Mouse (Mus musculus) limb, embryonic 14.5 days (tissue): ENCODE data around the gene Insl6. TPM values are rescaled to one million over a fixed set of nuclear protein-coding genes. Genes with fewer than 3 reads are reported as not detected.
A peak's percentile ranks its signal among the peaks of the same experiment; 100 is the strongest.

Experiments
- ATAC-seq: fragments of 200-750 bp; cut with Nextera tagmentation; 2 replicates; pipeline ENCODE4 v1.8.0; 2017; ENCODE audit warnings: low read depth, moderate number of reproducible peaks, moderate TSS enrichment; ENCODE audit not compliant: low FRiP score
- DNase-seq: peaks from one replicate; pipeline ENCODE4 v3.0.0-alpha.2; 2015; ENCODE audit warnings: low spot score
- H3K27ac ChIP-seq: fragments of 300-500 bp; sonication (generic); replicated peaks from 2 replicates; pipeline ENCODE4 v1.5.1; 2014; ENCODE audit warnings: low read depth, mild to moderate bottlenecking, low read length, moderate library complexity, mixed read lengths
- H3K27me3 ChIP-seq: fragments of 300-500 bp; sonication (generic); 2 replicates; pipeline ENCODE4 v1.6.1; 2014; ENCODE audit warnings: low read length, mixed read lengths; ENCODE audit not compliant: control insufficient read depth, insufficient read depth
- H3K36me3 ChIP-seq: fragments of 300-500 bp; sonication (generic); 2 replicates; pipeline ENCODE4 v1.6.1; 2014; ENCODE audit warnings: mild to moderate bottlenecking, low read length, moderate library complexity, mixed read lengths; ENCODE audit not compliant: control insufficient read depth, insufficient read depth
- H3K4me1 ChIP-seq: fragments of 300-500 bp; sonication (generic); 2 replicates; pipeline ENCODE4 v1.6.1; 2014; ENCODE audit warnings: antibody characterized with exemption, low read length, mixed read lengths; ENCODE audit not compliant: control insufficient read depth, insufficient read depth
- H3K4me2 ChIP-seq: fragments of 300-500 bp; sonication (generic); replicated peaks from 2 replicates; pipeline ENCODE4 v1.6.1; 2014; ENCODE audit warnings: low read depth, mild to moderate bottlenecking, low read length, moderate library complexity; ENCODE audit not compliant: severe bottlenecking
- H3K4me3 ChIP-seq: fragments of 300-500 bp; sonication (generic); replicated peaks from 2 replicates; pipeline ENCODE4 v1.5.1; 2014; ENCODE audit warnings: low read length
- H3K9ac ChIP-seq: fragments of 300-500 bp; sonication (generic); 2 replicates; pipeline ENCODE4 v1.6.1; 2014; ENCODE audit warnings: mild to moderate bottlenecking, low read depth, low read length, moderate library complexity; ENCODE audit not compliant: severe bottlenecking
- H3K9me3 ChIP-seq: fragments of 300-500 bp; sonication (generic); 2 replicates; pipeline ENCODE4 v1.6.1; 2016; ENCODE audit warnings: low read length; ENCODE audit not compliant: control insufficient read depth
- POLR2A ChIP-seq: fragments of 200-500 bp; IDR thresholded peaks from 2 replicates; pipeline ENCODE4 v1.8.0; 2012; ENCODE audit warnings: inconsistent platforms, mild to moderate bottlenecking, moderate library complexity, borderline replicate concordance; ENCODE audit not compliant: insufficient read depth, insufficient read length; ENCODE audit errors: extremely low read depth
- WGBS: fragments of 180-500 bp; shearing (Covaris S2); extraction: QIAGEN DNeasy Blood & Tissue Kit; methylation state at CpG from one replicate; pipeline ENCODE4 v1.1.7; 2014; 5-methylcytosine and 5-hydroxymethylcytosine counted together
- polyA plus RNA-seq, 2 experiments: library from polyadenylated mRNA; depleted of rRNA in 1 of 2; stranded (reverse) in 1 of 2; unstranded in 1 of 2; fragments of >200 nt; fragmentation: Nextera tagmentation in 1 of 2; extraction: Ambion mirVana in 1 of 2; gene quantifications; 2 replicates each; pipeline versions ENCODE4 v1.2.1 to v1.2.3; 2012 to 2014

Gene Insl6
- polyA plus RNA-seq, 2 experiments = 3.0 to 6.7 TPM

DNA sequence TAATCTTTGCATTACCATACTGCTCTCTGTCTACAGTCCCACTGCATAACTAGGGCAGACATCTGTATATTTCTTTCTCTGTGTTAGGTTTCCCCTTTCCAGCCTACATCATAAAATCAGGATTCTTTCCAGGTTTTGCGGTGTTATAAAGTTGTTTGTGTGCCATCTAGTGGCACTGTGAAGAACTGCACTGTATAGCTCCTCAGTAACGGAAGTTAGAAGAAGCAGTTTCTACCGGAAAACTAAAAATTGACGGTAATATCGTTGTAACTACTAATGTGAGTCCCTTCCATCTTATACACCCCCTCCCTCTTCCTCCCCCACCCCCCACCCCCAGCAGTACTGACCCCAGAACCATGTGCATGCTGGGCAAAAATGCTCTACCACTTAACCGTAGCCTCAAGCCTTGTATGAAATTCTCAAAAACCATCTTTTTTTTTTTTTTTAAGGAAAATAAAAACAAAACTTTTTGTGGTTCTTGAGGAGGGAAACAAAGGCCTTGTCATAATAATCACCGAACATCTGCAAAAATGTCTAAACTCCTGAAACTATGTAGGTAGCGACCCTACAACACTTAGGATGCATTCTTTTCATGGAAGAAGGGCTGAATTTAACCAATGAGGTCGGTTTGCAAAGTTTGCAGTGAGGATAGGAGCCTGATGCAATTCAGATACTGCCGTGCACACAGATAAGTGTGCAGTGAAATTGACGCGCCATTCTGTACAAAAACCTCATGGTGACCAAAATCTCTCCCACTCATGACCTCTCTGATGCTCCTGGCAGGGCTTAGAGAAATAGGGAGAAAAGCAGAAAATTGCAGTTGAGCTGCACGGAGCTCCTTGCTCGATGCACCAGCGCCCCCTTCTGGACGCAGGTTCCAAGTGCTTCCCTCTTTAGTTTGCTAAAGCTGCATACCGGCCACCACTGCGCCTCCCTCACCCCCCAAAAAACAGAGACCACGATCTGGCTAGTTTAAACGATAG, 30.0 kb upstream of the Insl6 start:
- peak overlapping the region; percentile 21; the same call in 1 of the 2 replicates for H3K9ac ChIP-seq
- H3K4me1 ChIP-seq = no peaks in the 10 kb centered on the region
- no peaks in the 10 kb centered on the region; the same call in 1 of the 2 replicates for H3K36me3 ChIP-seq
- H3K27me3 ChIP-seq = no peaks in the 10 kb centered on the region
- H3K4me2 ChIP-seq = peak overlapping the region; percentile 67
- no peak overlapping the region for H3K27ac ChIP-seq
- H3K9me3 ChIP-seq = no peaks in the 10 kb centered on the region
- ATAC-seq (peak; percentile 79), DNase-seq (peak; percentile 95)
- H3K4me3 ChIP-seq = peak overlapping the region; percentile 28
- TF ChIP-seq POLR2A = no peak
- 5% methylated on average over 20 of the region's 20 CpGs for WGBS

DNA sequence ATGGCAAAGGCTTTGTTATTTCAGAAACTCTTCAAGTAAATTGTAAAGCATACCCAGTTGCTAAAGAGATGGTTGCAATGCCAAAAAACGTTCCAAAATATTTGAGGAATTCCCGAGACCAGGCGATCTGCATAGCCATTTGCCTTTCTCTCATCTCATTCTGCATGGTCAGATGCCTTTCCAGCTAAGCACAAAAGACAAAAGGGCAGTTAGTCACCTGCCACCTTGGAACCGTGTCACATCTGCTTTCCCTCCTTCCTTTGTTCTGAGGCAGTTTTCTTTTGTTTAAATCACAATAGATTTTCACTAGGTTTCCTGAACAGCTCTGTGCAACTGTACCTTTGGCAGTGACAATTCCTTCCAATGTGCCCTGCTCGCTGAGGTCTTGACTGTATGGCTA, 25.8 kb upstream of the Insl6 start:
- H3K36me3 ChIP-seq = peaks cover 5% of the 10 kb centered on the region; the same call in 1 of the 2 replicates
- no peak overlapping the region for H3K27ac ChIP-seq
- H3K4me1 ChIP-seq = no peaks in the 10 kb centered on the region
- H3K27me3 ChIP-seq = no peaks in the 10 kb centered on the region
- no peak overlapping the region for H3K4me3 ChIP-seq
- WGBS = 59% methylated on average over 5 of the region's 5 CpGs
- no peak for DNase-seq
- no peak for ATAC-seq
- H3K9ac ChIP-seq = no peak overlapping the region
- no peak overlapping the region for H3K4me2 ChIP-seq
- H3K9me3 ChIP-seq = no peaks in the 10 kb centered on the region
- TF ChIP-seq POLR2A = no peak

- Histone ChIP-seq H3K9ac (no peak overlapping the region), H3K9me3 (no peaks in the 10 kb centered on the region), H3K27ac (no peak overlapping the region), H3K27me3 (no peaks in the 10 kb centered on the region), H3K36me3 (peaks cover 5% of the 10 kb centered on the region; the same call in 1 of the 2 replicates), H3K4me2 (no peak overlapping the region), H3K4me1 (no peaks in the 10 kb centered on the region), H3K4me3 (no peak overlapping the region)
- 74% methylated on average over 6 of the region's 6 CpGs for WGBS
- DNase-seq (no peak), ATAC-seq (no peak)
- TF ChIP-seq POLR2A = no peak
Measured at GRCm38 (mm10) chr19:29345636-29346035, 20.5 kb upstream of the Insl6 start.

DNA sequence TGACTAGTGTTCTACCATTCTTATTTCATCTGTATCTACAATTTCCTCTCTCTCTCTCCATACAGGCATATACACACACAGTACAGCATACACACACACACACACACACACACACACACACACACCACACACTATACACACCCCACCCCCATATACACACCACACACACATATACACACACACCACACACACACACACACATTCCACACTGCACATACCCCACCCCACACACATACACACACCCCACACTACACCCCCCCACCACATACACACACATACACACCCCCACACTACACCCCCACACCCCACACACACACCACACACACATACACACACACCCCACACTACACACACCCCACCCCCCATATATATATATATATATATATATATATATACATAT, 19.7 kb upstream of the Insl6 start:
- Histone ChIP-seq H3K9ac (no peak overlapping the region), H3K27me3 (no peaks in the 10 kb centered on the region), H3K36me3 (peaks cover 2% of the 10 kb centered on the region; the same call in 1 of the 2 replicates), H3K4me3 (no peak overlapping the region), H3K4me2 (no peak overlapping the region), H3K27ac (no peak overlapping the region), H3K4me1 (no peaks in the 10 kb centered on the region), H3K9me3 (no peaks in the 10 kb centered on the region)
- TF ChIP-seq POLR2A = no peak
- no peak for ATAC-seq
- DNase-seq = no peak

DNA sequence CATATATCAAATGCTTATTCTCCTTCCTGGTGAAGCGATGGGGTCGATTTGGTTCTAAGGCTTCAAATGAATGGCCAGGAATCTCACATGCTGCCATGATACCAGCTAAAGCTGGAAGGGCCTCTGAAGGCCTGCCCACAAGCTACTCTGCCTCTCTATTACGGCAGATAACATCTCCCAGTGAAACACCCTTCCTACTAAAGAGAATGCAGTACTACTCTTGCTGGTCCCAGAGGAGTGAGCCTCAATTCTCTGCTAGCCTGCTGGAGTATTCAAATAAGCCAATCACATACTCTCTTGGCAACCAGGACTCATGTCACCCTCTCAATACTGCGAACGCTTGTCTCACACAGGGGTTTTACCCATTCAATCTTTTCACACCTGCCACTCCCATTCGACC, 17.1 kb upstream of the Insl6 start:
- no peaks in the 10 kb centered on the region for H3K36me3 ChIP-seq
- H3K4me2 ChIP-seq = no peak overlapping the region
- no peak for DNase-seq
- H3K9ac ChIP-seq = no peak overlapping the region
- H3K9me3 ChIP-seq = no peaks in the 10 kb centered on the region
- H3K4me3 ChIP-seq = no peak overlapping the region
- no peak overlapping the region for H3K27ac ChIP-seq
- no peaks in the 10 kb centered on the region for H3K27me3 ChIP-seq
- WGBS = 71% methylated on average over 6 of the region's 6 CpGs
- TF ChIP-seq POLR2A = no peak
- no peaks in the 10 kb centered on the region for H3K4me1 ChIP-seq
- ATAC-seq = no peak
